Comparison of ENCODE assay signal across 12 mouse cellular contexts in the genomic region with DNA sequence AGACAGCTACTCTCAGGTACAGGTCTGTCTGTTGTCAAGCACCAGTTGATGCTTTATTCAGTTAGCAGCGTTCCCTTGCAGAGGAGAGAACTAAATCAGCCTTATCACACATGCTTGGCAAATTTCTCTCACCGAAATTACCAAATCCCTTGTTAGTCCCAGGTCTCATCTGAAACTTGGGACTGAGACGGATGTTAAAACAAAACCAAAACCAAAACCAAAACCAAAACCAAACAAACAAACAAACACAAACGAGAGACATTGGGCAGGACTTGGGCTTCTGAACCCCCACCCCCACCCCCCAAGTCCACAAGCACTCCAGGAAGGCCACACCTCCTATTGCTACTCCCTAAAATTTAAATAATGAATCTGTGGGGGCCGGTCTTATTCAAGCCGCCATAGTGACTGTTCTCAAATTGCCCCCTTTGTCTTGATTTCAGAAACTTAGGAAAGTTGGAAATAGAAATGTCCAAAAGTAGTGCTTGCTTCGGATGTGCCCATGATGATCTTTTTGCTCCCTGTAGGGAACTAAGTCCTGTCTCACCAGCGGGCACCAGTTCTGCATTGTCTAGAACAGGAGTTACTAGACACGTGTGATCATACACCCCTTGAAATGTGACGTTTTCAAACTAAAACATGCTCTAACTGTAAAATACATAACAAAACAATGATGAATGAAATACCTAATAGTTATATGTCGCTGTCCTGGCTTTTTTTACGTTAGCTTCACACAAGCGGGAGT. TPM values are rescaled to one million over a fixed set of nuclear protein-coding genes. Genes with fewer than 3 reads are reported as not detected.
A peak's percentile ranks its signal among the peaks of the same experiment; 100 is the strongest.
DNase-seq lines count a peak whose midpoint lies in the region; ATAC-seq and TF ChIP-seq lines count a peak whose summit lies in the region.
"Had no signal": no experiment of that assay in that cellular context is flagged by ENCODE, and none has a peak within 500 bp of the region (broad histone marks: within the 10 kb centered on the region; RNA-seq: fewer than 3 reads in every experiment).

No protein-coding gene starts in this region.

- WGBS in liver, adult 2 months = 51% methylated on average over 13 of the region's 13 CpGs
- WGBS in liver, embryonic 13.5 days (ENCODE audit: insufficient replicate concordance) = 38% methylated on average over 13 of the region's 13 CpGs

- H3K4me2 ChIP-seq in liver, embryonic 13.5 days = peak overlapping the region; percentile 65
- H3K4me2 ChIP-seq: kidney, embryonic 15.5 days had no signal

- no peaks in the 10 kb centered on the region for H3K79me2 ChIP-seq in liver, adult 2 months (ENCODE audit: control insufficient read depth, insufficient read depth, low read length)

- no peak for TF ChIP-seq CTCF in gastrocnemius, adult 2 months (IDR thresholded peaks at IDR 0.05)
- TF ChIP-seq CTCF in liver, adult 2 months (IDR thresholded peaks at IDR 0.05; ENCODE audit: low read depth, low read length) = no peak

- intact Hi-C loops in gastrocnemius, adult 2 months (cut with DNase I) = no loop called here

- peak overlapping the region; percentile 9; the same call in 1 of the 2 replicates for H3K4me3 ChIP-seq in gastrocnemius, adult 2 months
- peak overlapping the region; percentile 48 for H3K4me3 ChIP-seq in liver, adult 2 months (ENCODE audit: insufficient read depth, low read depth, low read length)
- H3K4me3 ChIP-seq in liver, embryonic 13.5 days (replicated peaks) = peak overlapping the region; percentile 45
- H3K4me3 ChIP-seq: kidney, embryonic 15.5 days had no signal

- no peaks in the 10 kb centered on the region for H3K9me3 ChIP-seq in liver, embryonic 13.5 days (replicated peaks)
- H3K9me3 ChIP-seq: kidney, embryonic 15.5 days had no signal

- no peaks in the 10 kb centered on the region for H3K27me3 ChIP-seq in liver, adult 2 months (ENCODE audit: control insufficient read depth, insufficient read depth, low read length)
- no peaks in the 10 kb centered on the region for H3K27me3 ChIP-seq in liver, embryonic 13.5 days
- H3K27me3 ChIP-seq: kidney, embryonic 15.5 days had no signal

- peak; percentile 24; the same call in 1 of the 2 replicates for ATAC-seq in liver, embryonic 13.5 days (ENCODE audit: low read depth)
- no peak for ATAC-seq in activated CD4-positive, CD25-positive, alpha-beta regulatory T cell, adult 4 months

- peaks cover 10% of the 10 kb centered on the region for H3K4me1 ChIP-seq in liver, adult 2 months (ENCODE audit: control insufficient read depth, insufficient read depth, low read length)
- H3K4me1 ChIP-seq in liver, embryonic 13.5 days (replicated peaks) = peaks cover 16% of the 10 kb centered on the region
- H3K4me1 ChIP-seq: kidney, embryonic 15.5 days had no signal

- H3K9ac ChIP-seq in liver, adult 2 months (ENCODE audit: low read depth, low read length) = peak overlapping the region; percentile 50
- H3K9ac ChIP-seq in liver, embryonic 13.5 days = 0 out of 2 replicates have a peak overlapping the region, but pooled peaks have one; percentile 26
- H3K9ac ChIP-seq: kidney, embryonic 15.5 days had no signal

- DNase-seq in gastrocnemius, adult 2 months = no peak
- no peak for DNase-seq in gastrocnemius, adult 18-20 months (ENCODE audit: low spot score)
- DNase-seq in liver, adult 2 months (ENCODE audit: extremely low read depth, low read depth, low spot score) = peak; percentile 71
- DNase-seq in liver = no peak
- DNase-seq in MN1 (ENCODE audit: low spot score) = peak; percentile 27
- DNase-seq in liver, embryonic 13.5 days = no peak
- DNase-seq in layer of hippocampus, adult 18-20 months (ENCODE audit: low spot score in 2 of 2) = no peak
- DNase-seq: cerebellum, adult 18-20 months; layer of hippocampus, adult 9-11 months; right cerebral cortex, postnatal 4 days had no signal

- no peak overlapping the region for H3K27ac ChIP-seq in gastrocnemius, adult 2 months
- peak overlapping the region; percentile 53 for H3K27ac ChIP-seq in liver, adult 2 months (replicated peaks; ENCODE audit: insufficient read depth, low read depth, low read length)
- no peak overlapping the region for H3K27ac ChIP-seq in liver, embryonic 13.5 days
- H3K27ac ChIP-seq: kidney, embryonic 15.5 days had no signal

- no peak for TF ChIP-seq POLR2A in liver, adult 2 months (IDR thresholded peaks at IDR 0.05; ENCODE audit: extremely low read depth, insufficient read depth, low read length)

- H3K36me3 ChIP-seq in liver, adult 2 months (ENCODE audit: control insufficient read depth, insufficient read depth, low read length) = no peaks in the 10 kb centered on the region
- H3K36me3 ChIP-seq in liver, embryonic 13.5 days = no peaks in the 10 kb centered on the region
- H3K36me3 ChIP-seq: kidney, embryonic 15.5 days had no signal

RNA-seq across cellular contexts. Expression of a gene that starts 0.4 kb away (rescaled TPM):
- total RNA-seq in gastrocnemius, adult 2 months (2021) = 1,000 to 10,000 TPM; 5,559 to 6,662 TPM
- 1,000 to 10,000 TPM; 5,308 to 5,533 TPM for total RNA-seq in gastrocnemius, adult 18-20 months (2021)
- 18.7 and 22.7 TPM in 2 replicates for total RNA-seq in liver, adult 2 months (2014; rRNA removed)
- 2.8 and 5.6 TPM in 2 replicates for polyA plus RNA-seq in liver, adult 2 months (2012; rRNA removed)
- polyA plus RNA-seq in liver, embryonic 13.5 days (2015; fragmentation: Nextera tagmentation; extraction: Ambion mirVana) = 1.6 and 2.6 TPM in 2 replicates
- total RNA-seq in layer of hippocampus, adult 18-20 months (2021) = 1 to 10 TPM; 1.4 to 1.7 TPM
- polyA plus RNA-seq in activated CD4-positive, CD25-positive, alpha-beta regulatory T cell, adult 4 months (2017; shearing (Covaris generic)) = 10 to 100 TPM; 24.7 to 38.1 TPM

RNA-seq across cellular contexts. Expression of a gene that starts 46.8 kb away (rescaled TPM):
- 10 to 100 TPM; 29.9 to 38.6 TPM for total RNA-seq in gastrocnemius, adult 2 months (2021)
- 10 to 100 TPM; 31.5 to 32.0 TPM for total RNA-seq in gastrocnemius, adult 18-20 months (2021)
- total RNA-seq in liver, adult 2 months (2014; rRNA removed) = 76.1 and 85.9 TPM in 2 replicates
- 18.3 and 22.3 TPM in 2 replicates for polyA plus RNA-seq in liver, adult 2 months (2012; rRNA removed)
- 26.1 and 34.8 TPM in 2 replicates for polyA plus RNA-seq in liver, embryonic 13.5 days (2015; fragmentation: Nextera tagmentation; extraction: Ambion mirVana)
- 10 to 100 TPM; 61.4 to 66.2 TPM for total RNA-seq in layer of hippocampus, adult 18-20 months (2021)
- polyA plus RNA-seq in activated CD4-positive, CD25-positive, alpha-beta regulatory T cell, adult 4 months (2017; shearing (Covaris generic)) = 10 to 100 TPM; 23.6 to 34.3 TPM

Comparison
In these comparisons a context has a peak if more than half of its experiments do, and no peak if none do; other contexts are left out.
1. DNase-seq: peak in liver, adult 2 months (single experiment) and MN1 (single experiment); none in gastrocnemius, adult 2 months (single experiment), gastrocnemius, adult 18-20 months (single experiment), liver (single experiment), liver, embryonic 13.5 days (single experiment) and layer of hippocampus, adult 18-20 months (0 of 2).
2. RNA of a gene that starts 0.4 kb away (total RNA-seq): 5,559 to 6,662 TPM in gastrocnemius, adult 2 months and 5,308 to 5,533 TPM in gastrocnemius, adult 18-20 months; 18.7 to 22.7 TPM in liver, adult 2 months and 1.4 to 1.7 TPM in layer of hippocampus, adult 18-20 months; every median in the first group is over 100 times any median in the second.
3. Peak in every context shown above with its lines, with median percentiles within 50 percentile points of each other: H3K4me3 ChIP-seq.